Mouse (Mus musculus): ENCODE data around the gene 4930558C23Rik.

DNA sequence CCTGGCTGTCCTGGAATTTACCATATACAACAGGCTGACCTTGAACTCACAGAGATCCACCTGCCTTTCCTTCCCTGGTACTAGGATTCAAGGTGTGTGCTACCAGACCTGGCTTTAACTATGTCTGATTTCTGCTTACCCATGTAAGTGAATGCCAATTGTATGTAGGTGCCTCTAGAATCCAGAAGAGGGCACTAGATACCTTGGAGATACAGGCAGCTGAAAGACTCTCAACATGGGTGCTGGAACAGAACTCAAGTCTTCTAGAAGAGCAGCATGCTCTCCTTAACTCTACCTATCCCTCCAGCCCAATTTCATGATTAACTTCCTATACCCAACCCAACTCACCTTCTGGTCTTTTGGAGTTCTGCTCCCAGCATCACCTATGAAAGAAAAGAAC, 53.1 kb downstream of the 4930558C23Rik start:
- no peak for TF ChIP-seq GATA1 (IDR thresholded peaks at IDR 0.05; ENCODE audit: low read length)
- TF ChIP-seq TAL1 (IDR thresholded peaks at IDR 0.05; ENCODE audit: low read length): no peak
